Mouse (Mus musculus): ENCODE results near the gene Srgap1. TPM values are rescaled to one million over a fixed set of nuclear protein-coding genes. Genes with fewer than 3 reads are reported as not detected.

Gene Srgap1
- polyA plus RNA-seq, 1 experiment, result 16.2 TPM

GRCm38 (mm10) chr10:121765174-121766057, 281.7 kb downstream of the Srgap1 start:
- no peak overlapping the region for H3K4me3 ChIP-seq (ENCODE audit: insufficient read depth, low read length)
- no peak overlapping the region for H3K27ac ChIP-seq (ENCODE audit: insufficient read depth, low read length)
- no peaks in the 10 kb centered on the region for H3K4me1 ChIP-seq (ENCODE audit: control insufficient read depth, insufficient read depth, low read length)
- TF ChIP-seq POLR2A (IDR thresholded peaks at IDR 0.05; ENCODE audit: low read depth, low read length) (no peak), CTCF (IDR thresholded peaks at IDR 0.05; ENCODE audit: borderline replicate concordance, insufficient read depth, low read length) (no peak)

GRCm38 (mm10) chr10:121764469-121765173, 282.5 kb downstream of the Srgap1 start:
- H3K27ac ChIP-seq (ENCODE audit: insufficient read depth, low read length), result no peak overlapping the region
- no peaks in the 10 kb centered on the region for H3K4me1 ChIP-seq (ENCODE audit: control insufficient read depth, insufficient read depth, low read length)
- TF ChIP-seq CTCF (IDR thresholded peaks at IDR 0.05; ENCODE audit: borderline replicate concordance, insufficient read depth, low read length) (no peak), POLR2A (IDR thresholded peaks at IDR 0.05; ENCODE audit: low read depth, low read length) (no peak)
- H3K4me3 ChIP-seq (ENCODE audit: insufficient read depth, low read length), result no peak overlapping the region

DNA sequence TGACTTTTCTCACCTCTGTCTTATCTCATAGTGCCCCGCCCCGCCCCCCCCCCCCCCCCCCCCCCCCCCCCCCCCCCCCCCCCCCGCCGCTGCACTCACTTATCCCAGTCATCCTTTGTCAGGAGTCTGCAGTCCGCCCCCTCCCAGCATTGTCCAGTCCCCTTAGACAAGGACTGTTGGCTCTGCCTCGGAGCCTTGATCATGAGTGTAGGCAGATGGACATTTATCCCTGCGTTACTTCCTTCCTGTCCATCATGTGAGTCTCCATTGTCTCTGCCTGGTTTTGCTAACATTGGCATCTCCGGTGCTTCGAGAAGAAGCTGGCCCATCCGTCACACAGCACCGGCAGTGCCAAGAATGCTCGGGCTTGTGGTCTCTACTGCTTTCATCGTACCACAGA, 283.9 kb downstream of the Srgap1 start:
- no peak overlapping the region for H3K27ac ChIP-seq (ENCODE audit: insufficient read depth, low read length)
- no peaks in the 10 kb centered on the region for H3K4me1 ChIP-seq (ENCODE audit: control insufficient read depth, insufficient read depth, low read length)
- TF ChIP-seq CTCF (IDR thresholded peaks at IDR 0.05; ENCODE audit: borderline replicate concordance, insufficient read depth, low read length) (no peak), POLR2A (IDR thresholded peaks at IDR 0.05; ENCODE audit: low read depth, low read length) (no peak)
- H3K4me3 ChIP-seq (ENCODE audit: insufficient read depth, low read length), result no peak overlapping the region

GRCm38 (mm10) chr10:121762141-121762540, 285.0 kb downstream of the Srgap1 start:
- no peak overlapping the region for H3K4me3 ChIP-seq (ENCODE audit: insufficient read depth, low read length)
- H3K4me1 ChIP-seq (ENCODE audit: control insufficient read depth, insufficient read depth, low read length), result no peaks in the 10 kb centered on the region
- no peak for TF ChIP-seq POLR2A (IDR thresholded peaks at IDR 0.05; ENCODE audit: low read depth, low read length)
- TF ChIP-seq CTCF (IDR thresholded peaks at IDR 0.05; ENCODE audit: borderline replicate concordance, insufficient read depth, low read length), result no peak
- no peak overlapping the region for H3K27ac ChIP-seq (ENCODE audit: insufficient read depth, low read length)

DNA sequence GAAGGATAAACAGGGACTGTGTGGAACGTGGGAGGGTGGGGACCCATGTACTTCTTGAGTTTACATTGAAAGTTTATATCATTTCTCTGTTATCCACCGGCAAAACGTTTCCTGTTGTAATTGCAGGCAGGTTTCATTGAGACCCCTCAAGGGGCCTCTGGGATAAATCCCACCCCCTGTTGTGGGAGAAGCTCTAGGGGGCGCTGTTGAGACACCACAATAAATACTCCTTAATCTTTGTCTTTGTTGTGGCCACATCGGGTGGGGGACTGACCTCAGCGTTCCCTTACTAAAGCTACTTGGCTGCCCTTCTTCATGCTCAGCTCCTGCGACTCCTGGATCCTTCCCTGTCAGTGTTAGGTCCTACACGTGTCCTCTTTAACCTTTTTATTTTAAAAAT, 288.0 kb downstream of the Srgap1 start:
- TF ChIP-seq CTCF (IDR thresholded peaks at IDR 0.05; ENCODE audit: borderline replicate concordance, insufficient read depth, low read length) (no peak), POLR2A (IDR thresholded peaks at IDR 0.05; ENCODE audit: low read depth, low read length) (no peak)

GRCm38 (mm10) chr10:121756677-121757076, 290.4 kb downstream of the Srgap1 start:
- Histone ChIP-seq H3K4me1 (ENCODE audit: control insufficient read depth, insufficient read depth, low read length) (peaks cover 2% of the 10 kb centered on the region), H3K27ac (ENCODE audit: insufficient read depth, low read length) (no peak overlapping the region), H3K4me3 (ENCODE audit: insufficient read depth, low read length) (no peak overlapping the region)
- TF ChIP-seq CTCF (IDR thresholded peaks at IDR 0.05; ENCODE audit: borderline replicate concordance, insufficient read depth, low read length), result no peak

More for the DNA sequence above, 288.0 kb downstream of the Srgap1 start:
- no peak overlapping the region for H3K27ac ChIP-seq (ENCODE audit: insufficient read depth, low read length)
- peaks cover 2% of the 10 kb centered on the region for H3K4me1 ChIP-seq (ENCODE audit: control insufficient read depth, insufficient read depth, low read length)
- no peak overlapping the region for H3K4me3 ChIP-seq (ENCODE audit: insufficient read depth, low read length)

DNA sequence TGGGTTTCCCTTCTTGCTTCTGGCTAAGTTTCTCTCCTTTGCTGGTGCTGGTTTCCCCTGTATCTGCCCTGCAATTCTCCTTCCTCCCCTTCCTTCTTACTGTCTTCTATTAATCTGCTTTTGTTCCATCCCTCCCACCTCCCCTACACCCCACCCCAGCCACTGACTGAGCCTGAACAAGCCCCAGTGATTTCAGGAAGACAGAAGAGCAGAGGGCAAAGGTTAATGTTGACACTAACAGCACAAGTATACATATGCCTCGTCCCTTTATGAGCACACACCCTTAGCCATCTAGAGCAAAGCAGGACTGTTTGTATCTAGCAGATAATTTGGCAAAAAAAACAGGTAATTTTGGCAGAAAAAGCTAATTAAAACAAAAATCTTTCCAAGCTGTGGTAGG, 291.3 kb downstream of the Srgap1 start:
- Histone ChIP-seq H3K4me1 (ENCODE audit: control insufficient read depth, insufficient read depth, low read length) (peaks cover 2% of the 10 kb centered on the region), H3K4me3 (ENCODE audit: insufficient read depth, low read length) (no peak overlapping the region), H3K27ac (ENCODE audit: insufficient read depth, low read length) (no peak overlapping the region)
- TF ChIP-seq CTCF (IDR thresholded peaks at IDR 0.05; ENCODE audit: borderline replicate concordance, insufficient read depth, low read length) (no peak), POLR2A (IDR thresholded peaks at IDR 0.05; ENCODE audit: low read depth, low read length) (no peak)

GRCm38 (mm10) chr10:121754237-121754636, 292.9 kb downstream of the Srgap1 start:
- no peak for TF ChIP-seq CTCF (IDR thresholded peaks at IDR 0.05; ENCODE audit: borderline replicate concordance, insufficient read depth, low read length)
- TF ChIP-seq POLR2A (IDR thresholded peaks at IDR 0.05; ENCODE audit: low read depth, low read length), result no peak
- no peak overlapping the region for H3K4me3 ChIP-seq (ENCODE audit: insufficient read depth, low read length)
- peaks cover 2% of the 10 kb centered on the region for H3K4me1 ChIP-seq (ENCODE audit: control insufficient read depth, insufficient read depth, low read length)
- no peak overlapping the region for H3K27ac ChIP-seq (ENCODE audit: insufficient read depth, low read length)

GRCm38 (mm10) chr10:121750175-121750574, 296.9 kb downstream of the Srgap1 start:
- no peak overlapping the region for H3K4me3 ChIP-seq (ENCODE audit: insufficient read depth, low read length)
- no peaks in the 10 kb centered on the region for H3K4me1 ChIP-seq (ENCODE audit: control insufficient read depth, insufficient read depth, low read length)
- TF ChIP-seq POLR2A (IDR thresholded peaks at IDR 0.05; ENCODE audit: low read depth, low read length), result no peak
- TF ChIP-seq CTCF (IDR thresholded peaks at IDR 0.05; ENCODE audit: borderline replicate concordance, insufficient read depth, low read length), result no peak
- no peak overlapping the region for H3K27ac ChIP-seq (ENCODE audit: insufficient read depth, low read length)

DNA sequence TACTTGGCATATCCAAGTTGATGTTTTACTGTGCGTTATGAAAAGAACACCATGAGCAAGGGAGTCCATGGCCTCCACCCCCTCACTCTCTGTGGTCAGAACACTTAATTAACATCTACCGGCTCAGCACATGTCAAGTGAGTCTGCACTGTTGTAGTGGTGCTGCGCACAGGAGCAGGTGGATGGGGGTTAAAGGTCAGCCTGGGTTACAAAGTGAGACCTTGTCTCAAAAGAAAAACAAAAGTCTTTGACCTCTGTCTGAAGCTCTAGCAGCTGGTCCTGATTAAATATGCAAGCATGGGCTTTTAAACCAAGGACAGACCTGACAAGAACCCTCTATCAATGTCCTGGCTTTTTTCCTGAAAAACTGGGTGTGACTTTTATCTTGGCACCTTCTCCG, 304.8 kb downstream of the Srgap1 start:
- peaks cover 2% of the 10 kb centered on the region; the same call in 1 of the 2 replicates for H3K4me1 ChIP-seq (ENCODE audit: control insufficient read depth, insufficient read depth, low read length)
- H3K4me3 ChIP-seq (ENCODE audit: insufficient read depth, low read length), result no peak overlapping the region
- TF ChIP-seq CTCF (IDR thresholded peaks at IDR 0.05; ENCODE audit: borderline replicate concordance, insufficient read depth, low read length), result no peak
- TF ChIP-seq POLR2A (IDR thresholded peaks at IDR 0.05; ENCODE audit: low read depth, low read length), result no peak
- H3K27ac ChIP-seq (ENCODE audit: insufficient read depth, low read length), result no peak overlapping the region
